Mouse (Mus musculus) heart, embryonic 13.5 days (tissue): Measurements from ENCODE around the gene Dio1. TPM values are rescaled to one million over a fixed set of nuclear protein-coding genes. Genes with fewer than 3 reads are reported as not detected.

ENCODE experiments used
- ATAC-seq: fragments of 200-750 bp; cut with Nextera tagmentation; 2 replicates; pipeline ENCODE4 v1.8.0; 2017; ENCODE audit warnings: moderate TSS enrichment; ENCODE audit not compliant: insufficient number of reproducible peaks, low FRiP score, low TSS enrichment; ENCODE audit errors: extremely low read depth
- H3K27ac ChIP-seq: fragments of 300-500 bp; sonication (generic); replicated peaks from 2 replicates; pipeline ENCODE4 v1.5.1; 2015; ENCODE audit warnings: moderate library complexity, mild to moderate bottlenecking, inconsistent platforms
- H3K27me3 ChIP-seq: fragments of 300-500 bp; sonication (generic); replicated peaks from 2 replicates; pipeline ENCODE4 v1.6.1; 2015; ENCODE audit warnings: mild to moderate bottlenecking, inconsistent platforms
- H3K36me3 ChIP-seq: fragments of 300-500 bp; sonication (generic); 2 replicates; pipeline ENCODE4 v1.6.1; 2015; ENCODE audit warnings: mild to moderate bottlenecking, inconsistent platforms
- H3K4me1 ChIP-seq: fragments of 300-500 bp; sonication (generic); 2 replicates; pipeline ENCODE4 v1.6.1; 2015; ENCODE audit warnings: inconsistent platforms
- H3K4me2 ChIP-seq: fragments of 300-500 bp; sonication (generic); 2 replicates; pipeline ENCODE4 v1.6.1; 2015; ENCODE audit warnings: inconsistent platforms, mild to moderate bottlenecking, moderate library complexity
- H3K4me3 ChIP-seq: fragments of 300-500 bp; sonication (generic); 2 replicates; pipeline ENCODE4 v1.5.1; 2015; ENCODE audit warnings: moderate library complexity, mild to moderate bottlenecking, inconsistent platforms
- H3K9ac ChIP-seq: fragments of 300-500 bp; sonication (generic); 2 replicates; pipeline ENCODE4 v1.6.1; 2015; ENCODE audit warnings: inconsistent platforms, mild to moderate bottlenecking, moderate library complexity
- H3K9me3 ChIP-seq: fragments of 300-500 bp; sonication (generic); 2 replicates; pipeline ENCODE4 v1.6.1; 2016; ENCODE audit warnings: inconsistent platforms
- WGBS: fragments of 180-500 bp; shearing (Covaris S2); methylation state at CpG from one replicate; pipeline ENCODE4 v1.1.7; 2015; ENCODE audit warnings: mixed read lengths; 5-methylcytosine and 5-hydroxymethylcytosine counted together
- polyA plus RNA-seq: library from polyadenylated mRNA; unstranded; fragments of >200 nt; fragmentation: Nextera tagmentation; extraction: Ambion mirVana; gene quantifications from 2 replicates; pipeline ENCODE4 v1.2.1, GENCODE M21; 2015

The Dio1 gene
- polyA plus RNA-seq, 1 experiment from 2014 or later, result not detected

- Histone ChIP-seq H3K27ac (no peak overlapping the region), H3K4me2 (no peak overlapping the region), H3K4me3 (no peak overlapping the region), H3K9ac (no peak overlapping the region), H3K9me3 (no peaks in the 10 kb centered on the region), H3K27me3 (peaks cover 11% of the 10 kb centered on the region; the same call in 1 of the 2 replicates), H3K4me1 (peaks cover 6% of the 10 kb centered on the region; the same call in 1 of the 2 replicates), H3K36me3 (no peaks in the 10 kb centered on the region)
- ATAC-seq, result no peak
- WGBS, result 95% methylated on average over 1 of the region's 1 CpGs
Measured at GRCm38 (mm10) chr4:107300902-107301555, 5.9 kb downstream of the Dio1 start.

GRCm38 (mm10) chr4:107300371-107300770 lies 6.6 kb downstream of the Dio1 start:
- Histone ChIP-seq H3K36me3 (no peaks in the 10 kb centered on the region), H3K9ac (no peak overlapping the region), H3K4me1 (peaks cover 2% of the 10 kb centered on the region; the same call in 1 of the 2 replicates), H3K4me2 (no peak overlapping the region), H3K9me3 (no peaks in the 10 kb centered on the region), H3K4me3 (no peak overlapping the region), H3K27ac (no peak overlapping the region), H3K27me3 (0 out of 2 replicates have a peak, but pooled peaks cover 9% of the 10 kb centered on the region)
- no peak for ATAC-seq
- 63% methylated on average over 4 of the region's 4 CpGs for WGBS

GRCm38 (mm10) chr4:107299779-107300340 lies 7.1 kb downstream of the Dio1 start:
- 0 out of 2 replicates have a peak, but pooled peaks cover 9% of the 10 kb centered on the region for H3K27me3 ChIP-seq
- no peak overlapping the region for H3K27ac ChIP-seq
- WGBS, result 85% methylated on average over 7 of the region's 7 CpGs
- no peak overlapping the region for H3K4me3 ChIP-seq
- no peaks in the 10 kb centered on the region for H3K9me3 ChIP-seq
- no peak for ATAC-seq
- no peaks in the 10 kb centered on the region for H3K4me1 ChIP-seq
- H3K4me2 ChIP-seq, result no peak overlapping the region
- no peaks in the 10 kb centered on the region for H3K36me3 ChIP-seq
- H3K9ac ChIP-seq, result no peak overlapping the region

- 0 out of 2 replicates have a peak, but pooled peaks cover 4% of the 10 kb centered on the region for H3K27me3 ChIP-seq
- ATAC-seq, result no peak
- WGBS, result 79% methylated on average over 8 of the region's 8 CpGs
Measured at GRCm38 (mm10) chr4:107298071-107298606, 8.8 kb downstream of the Dio1 start.

GRCm38 (mm10) chr4:107292273-107292662 lies 14.7 kb downstream of the Dio1 start:
- WGBS, result 37% methylated on average over 4 of the region's 4 CpGs
- H3K9ac ChIP-seq, result no peak overlapping the region

More at GRCm38 (mm10) chr4:107298071-107298606, 8.8 kb downstream of the Dio1 start:
- H3K27ac ChIP-seq, result no peak overlapping the region
- H3K36me3 ChIP-seq, result no peaks in the 10 kb centered on the region
- H3K9me3 ChIP-seq, result no peaks in the 10 kb centered on the region
- no peak overlapping the region for H3K9ac ChIP-seq
- H3K4me2 ChIP-seq, result no peak overlapping the region
- no peak overlapping the region for H3K4me3 ChIP-seq
- H3K4me1 ChIP-seq, result no peaks in the 10 kb centered on the region

GRCm38 (mm10) chr4:107291611-107292272 lies 15.2 kb downstream of the Dio1 start:
- no peak for ATAC-seq
- H3K9me3 ChIP-seq, result no peaks in the 10 kb centered on the region
- H3K4me3 ChIP-seq, result no peak overlapping the region
- 0 out of 2 replicates have a peak, but pooled peaks cover 4% of the 10 kb centered on the region for H3K27me3 ChIP-seq
- H3K4me1 ChIP-seq, result no peaks in the 10 kb centered on the region
- 78% methylated on average over 7 of the region's 7 CpGs for WGBS
- H3K4me2 ChIP-seq, result no peak overlapping the region
- no peak overlapping the region for H3K27ac ChIP-seq
- no peaks in the 10 kb centered on the region for H3K36me3 ChIP-seq
- no peak overlapping the region for H3K9ac ChIP-seq

More at GRCm38 (mm10) chr4:107292273-107292662, 14.7 kb downstream of the Dio1 start:
- no peak for ATAC-seq
- no peaks in the 10 kb centered on the region for H3K36me3 ChIP-seq
- H3K27me3 ChIP-seq, result 0 out of 2 replicates have a peak, but pooled peaks cover 4% of the 10 kb centered on the region
- H3K27ac ChIP-seq, result no peak overlapping the region
- H3K9me3 ChIP-seq, result no peaks in the 10 kb centered on the region
- no peak overlapping the region for H3K4me2 ChIP-seq
- H3K4me3 ChIP-seq, result no peak overlapping the region
- no peaks in the 10 kb centered on the region for H3K4me1 ChIP-seq

- H3K36me3 ChIP-seq, result 0 out of 2 replicates have a peak, but pooled peaks cover 3% of the 10 kb centered on the region
- no peaks in the 10 kb centered on the region for H3K27me3 ChIP-seq
- no peaks in the 10 kb centered on the region for H3K4me1 ChIP-seq
- ATAC-seq, result no peak
- no peak overlapping the region for H3K27ac ChIP-seq
- no peak overlapping the region for H3K4me2 ChIP-seq
- H3K4me3 ChIP-seq, result no peak overlapping the region
- no peaks in the 10 kb centered on the region for H3K9me3 ChIP-seq
- WGBS, result 78% methylated on average over 2 of the region's 2 CpGs
- H3K9ac ChIP-seq, result no peak overlapping the region
Measured at GRCm38 (mm10) chr4:107287517-107287916, 19.5 kb downstream of the Dio1 start.

GRCm38 (mm10) chr4:107286386-107286785 lies 20.6 kb downstream of the Dio1 start:
- Histone ChIP-seq H3K4me1 (no peaks in the 10 kb centered on the region), H3K36me3 (0 out of 2 replicates have a peak, but pooled peaks cover 3% of the 10 kb centered on the region), H3K27ac (no peak overlapping the region), H3K27me3 (no peaks in the 10 kb centered on the region), H3K4me2 (no peak overlapping the region), H3K9ac (no peak overlapping the region), H3K4me3 (no peak overlapping the region), H3K9me3 (no peaks in the 10 kb centered on the region)
- WGBS, result 85% methylated on average over 8 of the region's 8 CpGs
- ATAC-seq, result no peak

- Histone ChIP-seq H3K36me3 (peaks cover 11% of the 10 kb centered on the region; the same call in 1 of the 2 replicates), H3K4me2 (no peak overlapping the region), H3K9ac (no peak overlapping the region), H3K27ac (no peak overlapping the region), H3K9me3 (no peaks in the 10 kb centered on the region), H3K4me1 (no peaks in the 10 kb centered on the region), H3K4me3 (no peak overlapping the region), H3K27me3 (no peaks in the 10 kb centered on the region)
- no peak for ATAC-seq
- 63% methylated on average over 3 of the region's 3 CpGs for WGBS
Measured at GRCm38 (mm10) chr4:107285446-107286200, 21.3 kb downstream of the Dio1 start.

GRCm38 (mm10) chr4:107280843-107281475 lies 26.0 kb downstream of the Dio1 start:
- Histone ChIP-seq H3K4me2 (no peak overlapping the region), H3K4me3 (no peak overlapping the region), H3K36me3 (peaks cover 19% of the 10 kb centered on the region), H3K9ac (no peak overlapping the region), H3K9me3 (no peaks in the 10 kb centered on the region), H3K27ac (no peak overlapping the region), H3K4me1 (peaks cover 4% of the 10 kb centered on the region; the same call in 1 of the 2 replicates), H3K27me3 (no peaks in the 10 kb centered on the region; the same call in 1 of the 2 replicates)
- ATAC-seq, result no peak
- 67% methylated on average over 7 of the region's 7 CpGs for WGBS
